Comparison of ENCODE assay signal across 22 mouse cellular contexts in the genomic region with DNA sequence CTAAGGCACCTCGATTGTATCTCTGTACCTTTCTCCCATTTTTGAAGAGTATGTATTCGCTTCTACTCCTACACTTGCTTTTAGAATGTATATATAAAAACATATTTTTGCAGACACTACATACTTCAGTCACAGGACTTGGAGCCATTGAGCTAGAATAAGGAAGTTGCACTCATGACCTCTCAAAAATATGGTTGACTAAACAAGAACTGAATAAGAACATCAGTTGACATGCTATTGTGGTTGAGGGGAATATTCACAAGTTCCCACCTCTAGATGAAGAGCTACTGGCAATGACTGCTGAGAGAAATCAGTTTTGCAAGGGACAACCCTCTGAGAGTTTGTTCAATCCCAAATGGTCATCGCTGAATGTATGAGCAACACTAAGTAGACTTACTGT.
"Had no signal": no experiment of that assay in that cellular context is flagged by ENCODE, and none has a peak within 500 bp of the region (broad histone marks: within the 10 kb centered on the region; RNA-seq: fewer than 3 reads in every experiment).

No protein-coding gene starts in this region.

- H3K9ac ChIP-seq: heart, embryonic 13.5 days; heart, embryonic 15.5 days; hindbrain, embryonic 13.5 days; hindbrain, embryonic 15.5 days; limb, embryonic 12.5 days; liver, embryonic 13.5 days had no signal

- H3K4me1 ChIP-seq: heart, embryonic 13.5 days; heart, embryonic 15.5 days; hindbrain, embryonic 13.5 days; hindbrain, embryonic 15.5 days; limb, embryonic 10.5 days; limb, embryonic 12.5 days; liver, embryonic 13.5 days had no signal

- DNase-seq: gastrocnemius, postnatal 14 days; gastrocnemius, postnatal 36 days; heart, adult 2 months; heart, postnatal 14 days; heart, postnatal 36 days; kidney, adult 11 months; kidney, adult 2 months; kidney, postnatal 10 days; kidney, postnatal 25 days; kidney, postnatal 4 days; liver; liver, embryonic 13.5 days had no signal

- H3K9me3 ChIP-seq: heart, embryonic 13.5 days; heart, embryonic 15.5 days; hindbrain, embryonic 13.5 days; hindbrain, embryonic 15.5 days; limb, embryonic 10.5 days; limb, embryonic 12.5 days; liver, embryonic 13.5 days had no signal

- H3K4me2 ChIP-seq: heart, embryonic 11.5 days; heart, embryonic 13.5 days; heart, embryonic 15.5 days; hindbrain, embryonic 13.5 days; hindbrain, embryonic 15.5 days; limb, embryonic 12.5 days; liver, embryonic 11.5 days; liver, embryonic 13.5 days had no signal

- H3K36me3 ChIP-seq: heart, embryonic 13.5 days; heart, embryonic 15.5 days; hindbrain, embryonic 13.5 days; hindbrain, embryonic 15.5 days; limb, embryonic 10.5 days; limb, embryonic 12.5 days; liver, embryonic 13.5 days had no signal

- H3K27ac ChIP-seq: heart, adult 2 months; heart, embryonic 13.5 days; heart, embryonic 15.5 days; hindbrain, embryonic 13.5 days; hindbrain, embryonic 15.5 days; hindbrain, postnatal 0 days; left cerebral cortex, adult 2 months; limb, embryonic 10.5 days; limb, embryonic 12.5 days; liver, embryonic 13.5 days had no signal

- H3K4me3 ChIP-seq: heart, adult 2 months; heart, embryonic 13.5 days; heart, embryonic 15.5 days; hindbrain, embryonic 13.5 days; hindbrain, embryonic 15.5 days; left cerebral cortex, adult 2 months; limb, embryonic 10.5 days; limb, embryonic 12.5 days; liver, embryonic 13.5 days had no signal

- H3K27me3 ChIP-seq: heart, embryonic 13.5 days; heart, embryonic 15.5 days; hindbrain, embryonic 13.5 days; hindbrain, embryonic 15.5 days; limb, embryonic 12.5 days; liver, embryonic 13.5 days had no signal
